Mouse (Mus musculus) right cerebral cortex, postnatal 4 days (tissue): ENCODE results near the gene Wfikkn2.

Experiments
- DNase-seq: peaks from one replicate; pipeline ENCODE4 v3.0.0-alpha.2; 2022

Gene Wfikkn2

DNA sequence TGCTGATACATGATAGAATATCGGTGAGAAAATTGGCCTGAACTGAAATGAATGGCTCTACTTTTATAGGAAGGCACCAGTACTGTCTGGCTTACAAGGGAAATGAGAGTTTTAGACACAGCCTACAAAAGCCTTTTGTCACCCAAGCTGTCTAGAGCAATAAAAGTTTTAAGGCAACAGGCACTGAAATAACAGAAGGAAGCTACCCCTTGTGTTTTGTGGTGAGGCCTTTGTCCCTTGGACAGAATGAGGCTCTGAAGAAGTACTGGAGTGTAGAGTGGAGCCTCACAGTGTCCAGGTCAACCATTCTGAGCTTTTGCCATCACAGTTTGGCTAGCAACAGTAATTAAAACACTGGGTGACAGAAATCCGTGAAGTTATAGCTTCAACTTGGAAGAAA, 29.6 kb downstream of the Wfikkn2 start:
- no peak for DNase-seq

DNA sequence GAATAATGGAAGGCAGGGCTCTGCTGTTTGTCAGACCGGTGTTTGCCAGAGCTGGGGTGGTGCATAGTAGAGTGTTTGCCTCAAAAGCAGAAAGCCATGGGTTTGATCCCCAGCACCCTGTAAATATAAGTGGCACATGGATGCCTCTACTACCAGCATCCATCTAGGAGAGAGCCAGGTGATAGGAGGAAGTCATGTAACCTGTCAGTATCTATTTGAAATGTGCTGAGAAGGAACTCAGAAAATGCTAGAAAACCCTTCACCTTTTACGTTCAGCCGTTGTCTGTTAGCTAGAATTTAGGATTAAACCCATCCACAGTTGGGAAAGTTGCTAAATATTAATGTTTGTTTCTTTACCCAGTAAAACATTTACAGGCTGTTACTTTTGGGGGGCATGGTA, 30.2 kb downstream of the Wfikkn2 start:
- DNase-seq = no peak

DNA sequence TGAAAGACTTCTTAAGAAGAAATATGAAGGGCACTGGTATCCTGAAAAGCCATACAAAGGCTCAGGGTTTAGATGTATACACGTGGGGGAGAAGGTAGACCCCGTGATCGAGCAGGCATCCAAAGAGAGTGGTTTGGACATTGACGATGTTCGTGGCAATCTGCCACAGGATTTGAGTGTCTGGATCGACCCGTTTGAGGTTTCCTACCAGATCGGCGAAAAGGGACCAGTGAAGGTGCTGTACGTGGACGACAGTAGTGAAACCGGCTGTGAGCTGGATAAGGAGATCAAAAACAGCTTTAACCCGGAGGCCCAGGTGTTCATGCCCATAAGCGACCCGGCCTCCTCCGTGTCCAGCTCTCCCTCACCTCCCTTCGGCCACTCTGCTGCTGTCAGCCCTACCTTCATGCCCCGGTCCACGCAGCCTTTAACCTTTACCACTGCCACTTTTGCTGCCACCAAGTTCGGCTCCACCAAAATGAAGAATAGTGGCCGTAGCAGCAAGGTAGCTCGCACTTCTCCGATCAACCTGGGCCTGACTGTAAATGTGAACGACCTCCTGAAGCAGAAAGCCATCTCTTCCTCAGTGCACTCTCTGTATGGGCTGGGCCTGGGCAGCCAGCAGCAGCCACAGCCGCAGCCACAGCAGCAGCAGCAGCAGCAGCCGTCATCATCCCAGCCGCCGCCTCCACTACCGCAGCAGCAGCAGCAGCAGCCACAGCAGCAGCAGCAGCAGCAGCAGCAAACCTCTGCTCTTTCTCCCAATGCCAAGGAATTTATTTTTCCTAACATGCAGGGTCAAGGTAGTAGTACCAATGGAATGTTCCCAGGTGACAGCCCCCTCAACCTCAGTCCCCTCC, 31.8 kb downstream of the Wfikkn2 start:
- no peak for DNase-seq

DNA sequence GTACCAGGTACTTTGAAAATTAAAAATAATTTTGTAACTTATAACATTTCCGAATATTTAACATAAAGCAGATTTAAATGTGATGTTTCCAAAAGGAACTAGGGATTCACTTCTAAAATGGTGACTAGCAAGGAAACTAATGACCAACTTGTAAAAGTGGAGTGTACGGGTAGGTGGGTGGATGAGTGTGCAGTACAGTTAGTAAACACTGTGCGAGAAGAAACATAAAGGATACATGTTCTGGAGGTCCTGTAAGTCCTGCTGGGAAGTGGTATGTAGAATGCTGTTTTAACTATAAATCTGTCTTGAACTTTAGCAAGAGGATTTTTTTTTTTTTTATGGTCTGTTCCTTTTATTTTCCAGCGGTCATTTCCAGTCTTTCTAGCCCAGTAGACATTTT, 32.8 kb downstream of the Wfikkn2 start:
- no peak for DNase-seq

DNA sequence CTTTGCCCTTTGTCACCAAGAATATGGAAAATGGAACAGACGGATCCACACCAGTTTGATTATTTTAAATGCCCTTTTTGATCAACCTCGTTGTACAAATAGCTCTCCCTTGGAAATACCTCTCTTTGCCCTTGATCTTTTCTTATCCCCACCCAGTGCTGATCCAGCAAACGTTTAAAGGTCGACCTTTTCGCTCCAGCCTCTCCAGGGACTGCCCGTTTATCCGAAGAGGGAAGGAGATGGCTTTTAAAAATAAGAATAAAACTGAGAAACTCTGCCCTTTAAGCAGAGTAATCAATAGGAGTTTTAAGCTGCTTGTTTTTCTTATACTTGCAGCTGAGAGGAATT, 33.3 kb downstream of the Wfikkn2 start:
- no peak for DNase-seq

DNA sequence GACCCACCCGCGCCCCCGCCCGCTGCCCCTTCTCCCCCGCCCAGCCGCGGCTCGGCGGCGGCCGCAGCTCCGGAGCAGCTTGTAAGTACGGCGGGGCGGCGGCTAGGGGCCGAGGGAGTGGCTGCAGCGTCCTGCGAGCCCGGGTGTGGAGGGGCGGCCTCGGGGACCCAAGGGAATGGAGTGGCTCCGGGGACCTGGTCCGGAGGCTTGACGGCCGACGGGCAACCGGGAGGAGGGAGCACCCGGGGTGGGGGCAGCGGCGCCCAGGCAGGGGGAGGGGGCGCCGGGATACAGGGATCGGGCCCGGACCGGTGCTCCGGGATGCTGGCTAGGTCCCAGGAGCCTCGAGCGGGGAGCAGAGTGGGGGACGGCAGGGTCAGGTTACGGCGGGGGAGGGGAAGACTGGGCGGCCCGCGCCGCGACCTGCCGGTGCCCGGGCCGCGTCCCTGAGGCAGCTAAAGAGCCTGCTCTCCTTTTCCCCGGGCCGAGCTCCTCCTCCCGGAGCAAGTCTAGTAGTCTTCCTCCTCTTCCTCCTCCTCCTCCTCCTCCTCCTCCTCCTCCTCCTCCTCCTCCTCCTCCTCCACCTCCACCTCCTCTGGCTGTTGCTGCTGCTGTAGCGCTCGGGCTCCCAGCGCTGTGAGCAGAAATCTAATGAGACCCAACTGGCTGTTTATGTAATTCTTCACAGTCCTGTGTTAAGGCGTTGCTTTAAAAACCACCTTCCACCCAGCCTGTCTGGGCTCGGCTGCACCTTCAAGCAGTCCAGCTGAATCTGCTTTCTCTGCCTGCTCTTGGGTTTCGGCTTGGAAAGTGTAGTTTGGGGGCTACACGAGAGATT, 33.9 kb downstream of the Wfikkn2 start:
- DNase-seq = peak; percentile 63

DNA sequence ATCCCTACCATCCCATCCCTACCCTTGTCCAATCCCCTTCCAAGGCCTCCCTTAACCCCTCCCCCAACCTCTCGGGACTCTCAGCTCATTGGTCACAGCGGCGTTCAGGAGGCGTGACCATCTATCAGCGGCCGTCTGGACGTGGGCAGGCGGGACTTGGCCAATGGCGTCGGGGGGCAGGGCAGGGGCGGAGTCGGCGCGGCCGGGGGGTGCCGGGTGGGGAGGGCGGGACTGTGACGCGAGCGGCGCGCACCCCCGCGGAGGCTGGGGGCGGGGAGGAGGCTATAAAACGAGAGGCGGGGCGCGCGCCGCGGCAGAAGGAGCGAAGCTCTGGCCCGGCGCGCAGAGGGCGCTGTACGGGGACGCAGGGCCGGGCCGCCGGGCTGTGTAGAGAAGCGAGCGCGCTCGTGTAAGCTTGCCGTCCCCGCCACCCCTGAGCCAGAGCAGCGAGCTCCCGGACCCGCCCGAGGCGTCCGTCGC, 34.6 kb downstream of the Wfikkn2 start, which contains the start of gene Tob1:
Gene Tob1, plus strand, starts transcription at position 331 of the 480 bp plus-strand sequence.
- DNase-seq = peak; percentile 99

DNA sequence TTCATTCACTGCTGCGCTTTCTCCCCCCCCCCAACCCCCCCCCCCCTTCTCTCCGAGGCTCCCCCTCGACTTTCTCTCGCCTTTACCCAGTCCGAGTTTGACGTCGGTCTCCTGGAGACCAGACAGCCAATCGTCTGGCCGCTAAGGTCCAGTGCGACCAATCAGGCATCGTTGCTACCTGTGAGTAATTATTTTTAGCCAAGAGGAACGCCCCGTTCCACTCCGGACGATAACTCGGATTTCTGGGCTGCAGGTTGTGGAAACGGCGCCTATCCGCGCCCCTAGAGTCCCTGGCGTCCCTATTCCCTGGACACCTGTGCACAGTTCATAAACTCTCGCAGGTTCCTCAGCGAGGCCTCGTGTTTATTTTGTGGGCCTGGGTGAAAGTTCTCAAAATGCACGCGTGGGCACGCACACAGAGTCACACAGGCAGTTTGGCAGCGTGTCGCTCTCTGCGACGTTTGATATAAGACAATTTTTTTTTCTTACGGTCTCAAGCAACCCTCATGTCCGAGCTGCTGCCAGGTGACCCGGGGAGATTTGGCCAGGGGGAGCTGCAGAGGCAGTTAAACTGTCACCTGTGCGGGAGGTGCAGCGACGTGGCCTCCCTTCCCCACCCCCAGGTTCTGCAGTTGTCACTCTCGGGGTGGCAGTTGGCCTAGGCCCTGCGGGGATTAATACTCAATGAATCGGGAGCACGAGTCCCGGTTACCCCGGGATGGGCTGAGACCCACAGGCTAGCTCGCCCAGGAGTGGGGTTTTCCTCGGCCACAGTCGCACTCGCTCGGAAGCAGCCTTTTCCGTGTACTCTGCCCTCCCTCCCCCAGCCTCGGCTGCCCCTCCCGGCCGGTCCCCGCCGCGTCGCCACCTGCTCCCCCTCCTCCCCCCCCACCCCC, 35.4 kb downstream of the Wfikkn2 start:
- DNase-seq = peak; percentile 75

DNA sequence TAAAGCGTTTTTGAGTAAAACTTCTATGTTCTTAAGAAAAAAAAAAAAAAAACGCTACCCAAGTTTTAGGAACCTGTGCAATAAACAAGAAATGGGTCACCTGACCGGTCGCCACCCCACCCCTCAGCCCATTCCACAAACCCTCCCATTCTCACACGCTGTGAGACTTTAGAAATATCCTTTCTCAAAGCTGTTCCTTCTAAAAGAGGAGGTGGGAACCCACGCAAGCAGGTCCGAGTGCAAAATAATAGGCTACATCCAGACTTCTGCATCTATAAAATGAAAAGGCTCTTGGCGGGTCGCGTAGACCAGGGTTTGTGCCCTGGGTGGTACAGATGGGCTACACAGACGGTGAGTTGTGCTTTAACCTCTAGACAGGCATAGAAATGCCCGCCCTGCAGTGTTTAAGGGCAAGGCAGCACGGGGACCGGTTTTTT, 36.1 kb downstream of the Wfikkn2 start:
- no peak for DNase-seq

DNA sequence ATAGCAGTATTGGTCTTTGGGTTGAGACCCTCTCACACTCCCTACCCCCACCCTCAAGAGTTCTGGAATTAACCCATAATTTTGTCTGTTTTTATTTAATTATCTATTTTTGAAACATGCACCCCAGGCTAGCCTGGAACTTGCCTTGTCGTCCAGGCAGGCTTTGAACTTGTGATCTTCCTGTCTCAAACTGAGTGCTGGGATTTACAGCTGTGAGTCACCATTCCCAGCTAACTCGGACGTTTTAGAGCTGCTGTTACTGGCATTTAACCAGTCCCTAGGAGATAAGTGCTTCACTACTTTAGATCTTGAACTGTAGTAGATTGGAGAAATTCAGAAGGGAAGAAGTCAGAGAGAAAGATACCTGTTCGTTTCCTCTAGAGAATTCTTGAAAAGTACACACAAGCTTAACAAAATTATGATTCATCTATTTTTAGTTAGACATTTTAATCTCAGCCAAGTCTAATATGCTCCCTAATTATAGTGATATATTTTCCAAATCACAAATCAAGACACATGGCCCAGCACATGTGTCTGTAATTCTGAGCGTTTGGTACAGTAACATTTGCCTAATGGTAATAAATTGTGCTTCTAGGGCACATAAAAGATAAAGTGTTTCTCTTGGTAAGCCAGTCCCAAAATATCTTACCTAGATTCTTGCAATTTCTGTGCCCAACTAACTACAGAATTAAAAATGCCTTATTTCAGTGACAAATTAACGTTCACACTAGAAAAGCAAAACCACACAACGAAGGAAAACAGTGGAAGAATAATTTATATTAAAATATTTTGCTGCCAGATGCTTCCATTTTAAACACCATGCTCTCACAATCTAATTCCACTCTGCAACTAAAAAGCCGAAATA, 36.8 kb downstream of the Wfikkn2 start:
- DNase-seq = no peak

DNA sequence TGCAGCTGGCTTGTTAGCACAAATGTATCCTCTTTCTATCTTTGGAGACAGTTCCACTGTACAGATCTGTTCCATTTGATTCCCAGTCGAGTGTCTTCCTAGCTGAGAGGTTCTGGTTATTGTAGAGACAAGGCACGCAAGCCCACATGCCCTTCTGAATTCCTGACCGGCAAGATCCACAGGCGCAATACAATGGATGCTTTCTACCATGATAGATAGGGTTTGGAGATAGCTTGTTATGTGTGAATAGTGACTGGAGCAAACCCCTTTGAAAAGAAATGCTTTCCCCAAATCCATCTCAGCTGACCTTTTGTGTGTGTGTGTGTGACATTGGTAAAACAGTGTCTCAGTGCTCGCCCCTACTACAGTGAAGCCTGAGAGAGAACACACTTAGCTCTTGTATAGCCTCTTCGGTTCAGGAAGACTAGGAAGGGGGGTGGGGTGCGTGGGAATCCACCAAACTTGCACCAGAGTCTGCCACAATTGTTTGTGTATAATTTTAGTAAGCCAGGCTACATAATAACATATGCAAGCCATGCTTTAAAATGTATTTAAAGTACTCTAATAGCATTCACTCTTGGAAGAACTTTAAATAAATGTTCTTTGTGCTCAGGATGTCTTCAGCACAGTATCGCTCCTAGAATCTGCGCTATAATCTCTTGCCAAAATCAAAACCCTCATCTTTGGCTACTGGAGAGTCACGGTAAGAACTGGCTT, 39.2 kb downstream of the Wfikkn2 start:
- no peak for DNase-seq

DNA sequence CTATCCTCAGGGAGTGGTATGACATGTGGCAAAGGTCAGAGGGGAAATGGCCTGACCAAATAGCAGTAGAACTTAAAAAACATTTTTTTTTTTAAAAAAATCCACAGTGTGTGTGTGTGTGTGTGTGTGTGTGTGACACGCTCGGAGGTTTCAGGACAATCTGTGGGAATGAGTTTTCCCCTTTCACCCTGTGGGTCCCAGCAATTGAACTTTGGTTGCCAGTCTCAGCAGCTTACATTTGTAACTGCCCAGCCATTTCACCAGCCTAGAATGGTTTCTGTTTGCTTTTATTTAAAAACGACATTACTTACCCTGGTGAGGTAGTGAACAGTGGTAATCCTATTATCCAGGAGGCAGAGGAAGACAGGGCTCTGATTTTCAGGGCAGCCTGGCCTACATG, 42.7 kb downstream of the Wfikkn2 start:
- no peak for DNase-seq

DNA sequence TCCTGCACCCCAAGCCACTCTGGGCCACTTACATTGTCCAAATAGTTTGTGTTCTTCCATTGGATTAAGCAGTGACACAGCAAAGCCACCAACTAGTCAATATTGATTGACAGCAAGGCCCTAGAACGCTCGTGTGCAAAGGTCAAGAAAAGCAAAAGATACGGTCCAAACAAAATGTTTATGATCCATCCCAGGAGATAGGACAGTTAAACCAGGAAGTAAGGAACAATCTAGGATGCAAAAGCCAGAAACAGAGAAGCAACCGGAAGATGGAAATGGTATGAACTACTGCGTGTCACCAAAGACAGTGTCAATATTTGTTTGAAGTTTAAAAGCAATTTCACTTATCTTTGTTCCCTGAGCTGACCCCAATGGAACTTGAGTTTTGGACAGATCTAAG, 43.7 kb downstream of the Wfikkn2 start:
- no peak for DNase-seq

DNA sequence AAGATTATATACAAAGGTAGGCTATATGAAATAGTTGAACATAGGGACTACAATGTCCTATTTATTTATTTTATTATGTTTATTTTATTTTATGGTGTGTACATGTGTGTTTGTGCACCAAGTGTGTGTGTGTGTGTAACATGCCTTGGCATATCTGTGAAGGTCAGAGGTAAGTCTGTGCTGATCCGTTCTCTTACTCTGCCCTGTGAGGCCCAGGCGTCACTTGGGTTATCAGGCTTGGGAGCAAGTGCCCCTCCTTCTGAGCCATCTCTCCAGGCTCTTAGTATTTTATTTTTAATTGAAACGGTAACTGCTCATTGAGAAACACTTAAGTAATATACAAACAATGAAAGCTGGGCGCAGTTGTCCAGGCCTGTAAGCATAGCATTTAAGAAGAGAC, 45.4 kb downstream of the Wfikkn2 start:
- no peak for DNase-seq

DNA sequence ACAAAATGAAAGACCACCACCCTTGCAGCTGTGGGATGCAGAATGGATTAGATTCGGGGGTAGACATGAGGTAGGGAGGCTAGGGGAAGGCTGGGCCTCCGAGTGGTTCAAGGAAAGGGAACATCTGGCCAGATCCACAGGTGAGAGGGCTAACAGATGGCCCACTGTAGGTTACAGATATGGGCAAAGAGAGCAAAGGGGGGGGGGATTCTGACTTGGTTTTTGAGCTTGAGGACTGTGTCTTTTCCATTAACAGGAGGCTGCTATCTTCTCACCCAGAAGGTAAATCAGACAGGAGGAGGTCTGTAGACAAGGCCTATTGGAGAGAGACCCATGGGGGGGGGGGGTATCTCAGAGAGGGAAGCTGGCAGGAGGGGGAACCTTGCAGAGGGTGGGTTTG, 46.0 kb downstream of the Wfikkn2 start:
- DNase-seq = no peak

DNA sequence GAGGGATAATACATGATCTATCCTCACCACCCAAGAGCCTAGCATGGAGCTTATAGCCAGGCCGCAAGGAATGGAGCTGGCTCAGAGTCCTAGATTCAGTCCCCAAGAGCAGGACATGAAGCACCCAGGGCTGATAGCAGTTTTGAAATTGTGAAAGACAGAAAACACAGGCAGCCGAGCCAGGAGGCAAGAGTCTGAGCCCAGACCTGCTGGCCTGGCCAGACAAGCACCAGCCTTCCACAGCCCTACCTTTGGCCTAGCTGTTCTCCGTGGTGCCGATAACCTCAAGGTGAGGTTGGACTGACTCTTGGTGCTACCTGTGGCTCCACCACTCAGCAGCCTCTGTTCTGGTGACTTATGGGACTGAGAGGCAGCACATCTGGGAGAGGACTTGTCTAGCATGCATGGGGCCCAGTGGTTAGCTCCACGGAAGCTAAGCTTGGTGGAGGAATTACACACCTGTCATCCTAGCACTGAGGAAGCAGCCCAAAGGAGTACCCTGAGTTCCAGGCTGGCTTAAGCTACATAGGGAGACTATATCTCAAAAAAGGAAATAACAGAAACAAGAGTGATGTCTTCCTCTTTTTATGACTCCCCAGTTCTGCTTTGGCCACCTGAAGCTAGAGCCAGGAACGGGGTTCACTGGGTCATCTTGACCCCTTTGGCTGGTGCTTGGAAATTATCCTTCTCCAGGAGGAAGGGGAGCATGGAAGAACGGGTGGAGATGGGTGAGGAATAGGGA, 47.2 kb downstream of the Wfikkn2 start:
- no peak for DNase-seq

DNA sequence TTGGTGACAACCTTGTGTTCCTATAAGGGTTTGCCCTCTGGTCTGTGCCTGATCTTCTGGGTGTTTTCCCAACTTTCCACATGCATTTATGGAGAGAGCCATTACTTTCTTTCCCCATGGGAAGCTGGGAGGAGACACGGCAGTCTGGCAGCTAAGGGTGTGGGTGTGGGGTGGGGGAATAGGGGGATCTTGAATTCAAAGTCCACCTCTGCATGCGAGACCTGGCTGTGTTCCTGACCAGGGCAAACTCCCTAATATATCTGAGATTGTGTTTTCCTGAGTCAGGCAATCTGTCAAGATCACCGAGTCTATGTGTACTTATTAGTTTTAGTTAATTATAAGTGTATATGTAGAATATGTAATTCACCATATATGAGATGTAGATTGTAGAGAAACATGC, 49.5 kb downstream of the Wfikkn2 start:
- DNase-seq = no peak

DNA sequence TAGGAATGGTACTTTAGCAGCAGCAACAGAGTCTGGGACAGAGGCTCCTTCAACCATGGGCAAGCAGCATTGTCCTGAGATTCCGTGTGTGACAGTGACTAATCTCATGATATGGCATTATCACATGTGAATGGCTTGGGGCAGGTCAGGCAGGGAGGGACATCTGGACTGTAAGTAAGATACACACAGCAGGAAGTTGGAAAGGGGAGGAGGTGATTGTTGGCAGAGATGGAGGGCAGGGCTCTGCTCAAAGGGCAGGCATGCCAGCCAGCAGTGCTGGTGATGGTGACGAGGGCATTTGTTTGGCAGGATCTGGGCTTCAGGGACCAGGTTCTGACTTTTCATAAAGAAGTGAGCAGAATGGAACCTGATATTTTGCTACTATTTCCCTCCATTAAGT, 52.7 kb downstream of the Wfikkn2 start:
- no peak for DNase-seq

DNA sequence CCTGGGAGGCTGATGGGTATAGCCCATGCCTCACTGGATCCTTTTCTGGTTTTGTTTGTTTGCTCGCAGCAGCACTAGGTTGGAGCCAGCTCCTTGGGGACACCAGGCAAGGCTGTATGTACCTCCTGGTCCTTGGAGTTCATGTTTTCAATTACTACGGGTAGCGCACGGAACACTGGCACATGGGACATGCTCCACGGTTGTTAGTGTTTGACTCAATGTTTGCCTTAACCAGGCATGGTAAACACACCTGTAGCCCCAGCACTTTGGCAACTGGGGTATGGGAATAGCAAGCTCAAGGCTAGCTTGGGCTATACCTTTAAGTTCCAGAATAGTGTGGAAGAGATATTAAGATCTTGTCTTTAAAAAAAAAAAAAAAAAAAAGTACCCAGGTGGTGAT, 55.1 kb downstream of the Wfikkn2 start:
- DNase-seq = no peak

DNA sequence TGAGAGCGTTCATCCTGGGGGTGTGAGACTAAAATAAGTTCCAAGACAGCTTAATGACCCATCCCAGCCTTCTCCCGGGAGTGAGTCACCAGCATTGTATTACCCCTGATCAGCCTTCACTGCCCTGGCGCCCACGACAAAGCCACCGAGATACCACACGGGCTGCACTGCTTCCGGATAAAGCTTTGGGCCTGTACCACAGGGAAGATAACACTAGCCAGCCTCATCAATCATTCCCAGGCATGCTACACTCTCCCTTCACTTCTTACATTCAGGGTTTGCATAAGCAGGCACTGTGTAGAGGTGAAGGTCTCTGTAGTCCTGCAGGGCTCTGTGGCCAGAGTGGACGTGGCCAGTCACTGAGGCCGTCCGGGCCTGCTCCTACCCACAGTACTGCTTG, 56.2 kb downstream of the Wfikkn2 start:
- DNase-seq = no peak
